Mouse (Mus musculus) cortical plate, adult 2 months (tissue): ENCODE results near the gene Slc26a10.

ENCODE experiments used
- CTCF ChIP-seq: fragments of 200-500 bp; IDR thresholded peaks from 2 replicates; pipeline ENCODE4 v1.5.1; 2011; ENCODE audit warnings: mild to moderate bottlenecking, control low read depth, low read length; ENCODE audit not compliant: insufficient read depth; ENCODE audit errors: extremely low read depth
- POLR2A ChIP-seq: fragments of 200-500 bp; IDR thresholded peaks from 2 replicates; pipeline ENCODE4 v1.6.1; 2011; ENCODE audit warnings: mild to moderate bottlenecking, low read length, control low read depth; ENCODE audit not compliant: insufficient read depth; ENCODE audit errors: extremely low read depth

DNA sequence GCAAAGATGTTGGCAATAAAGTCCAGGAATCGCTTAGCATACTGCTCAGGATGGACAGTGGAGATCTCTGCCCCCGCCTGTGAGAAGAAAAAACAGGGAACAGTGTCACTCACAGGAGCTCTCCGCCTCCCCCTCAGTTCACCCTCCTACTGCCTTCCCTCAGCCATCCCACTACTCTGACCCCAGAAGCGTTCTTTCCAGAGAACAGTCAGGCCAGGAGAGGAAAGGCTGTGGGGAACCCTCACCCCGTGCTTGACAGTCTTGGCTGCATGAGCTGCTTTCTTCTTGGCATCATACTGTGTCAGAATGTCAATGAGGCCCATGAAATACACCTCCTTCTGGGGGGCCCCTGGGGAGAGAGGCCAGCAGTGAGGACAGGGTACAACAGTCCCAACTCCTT lies 18.6 kb upstream of the Slc26a10 start:
- no peak for TF ChIP-seq CTCF
- TF ChIP-seq POLR2A, result no peak
